Mouse (Mus musculus) heart, embryonic 16.5 days (tissue): Measurements from ENCODE around the gene Prkaca. TPM values are rescaled to one million over a fixed set of nuclear protein-coding genes. Genes with fewer than 3 reads are reported as not detected.

Source experiments
- microRNA counts: library from miRNA; unstranded; fragments of <30 nt; microRNA quantifications from one replicate; lab custom pipeline; 2016
- microRNA-seq: library from miRNA; unstranded; fragments of <30 nt; microRNA quantifications from one replicate; pipeline ENCODE4, GENCODE M21; 2017
- polyA plus RNA-seq: library from polyadenylated mRNA; unstranded; fragments of >200 nt; fragmentation: Nextera tagmentation; extraction: Ambion mirVana; gene quantifications from 2 replicates; pipeline ENCODE4 v1.2.1, GENCODE M21; 2015

Prkaca gene
- polyA plus RNA-seq, 1 experiment from 2014 or later: 258 TPM

MicroRNAs encoded within 50 kb of the gene (microRNA counts, 519-probe panel; counts per million panel counts)
- not detected for microRNA mmu-miR-1199 (lab: Ali Mortazavi, UCI)

Small RNA genes lying within 50 kb of the gene (microRNA-seq; reads per million reads assigned to microRNA genes)
- not detected for gene Gm44330
- not detected for gene Gm44450
- not detected for gene Mir1199
- 4.1 reads per million, percentile 15 among the genes with 10 or more reads in this experiment for gene Mir8111

Other genes with a start within 250 kb of the Prkaca start
- 39.5 and 41.9 TPM in 2 replicates for gene Adgre5, start 231.7 kb upstream of the Prkaca start, polyA plus RNA-seq
- gene Adgrl1, start 72.9 kb upstream of the Prkaca start, polyA plus RNA-seq: 8.3 and 8.7 TPM in 2 replicates
- 1.0 and 1.2 TPM in 2 replicates for gene Gm10644, start 17.8 kb upstream of the Prkaca start, polyA plus RNA-seq
- 65.2 and 69.1 TPM in 2 replicates for gene Asf1b, start 17.5 kb upstream of the Prkaca start, polyA plus RNA-seq
- 5.4 and 6.0 TPM in 2 replicates for gene Samd1, start 24.7 kb downstream of the Prkaca start, polyA plus RNA-seq
- gene 1700067K01Rik, start 28.5 kb downstream of the Prkaca start, polyA plus RNA-seq: 0.89 and 1.1 TPM in 2 replicates
- gene 2210011C24Rik, start 39.2 kb downstream of the Prkaca start, polyA plus RNA-seq: 0.21 and 0.49 TPM in 2 replicates
- gene Palm3, start 48.5 kb downstream of the Prkaca start, polyA plus RNA-seq: 1.5 and 2.7 TPM in 2 replicates
- 6.0 and 6.5 TPM in 2 replicates for gene Il27ra, start 69.6 kb downstream of the Prkaca start, polyA plus RNA-seq
- gene Rln3, start 72.0 kb downstream of the Prkaca start, polyA plus RNA-seq: 0.24 TPM in 1 of 2 replicates, not detected in the other
- gene Gm10643, start 92.1 kb downstream of the Prkaca start, polyA plus RNA-seq: 0.95 and 1.2 TPM in 2 replicates
- gene Rfx1, start 93.8 kb downstream of the Prkaca start, polyA plus RNA-seq: 5.9 and 6.4 TPM in 2 replicates
- 5.4 and 6.0 TPM in 2 replicates for gene Dcaf15, start 131.8 kb downstream of the Prkaca start, polyA plus RNA-seq
- gene Podnl1, start 153.0 kb downstream of the Prkaca start, polyA plus RNA-seq: 0.17 and 0.37 TPM in 2 replicates
- gene Cc2d1a, start 174.9 kb downstream of the Prkaca start, polyA plus RNA-seq: 14.8 and 15.4 TPM in 2 replicates
- gene 4930432K21Rik, start 175.0 kb downstream of the Prkaca start, polyA plus RNA-seq: 1.2 and 1.3 TPM in 2 replicates
- gene Nanos3, start 212.2 kb downstream of the Prkaca start, polyA plus RNA-seq: 1.5 and 1.6 TPM in 2 replicates